Mouse (Mus musculus): ENCODE results near the gene Dis3l2. TPM values are rescaled to one million over a fixed set of nuclear protein-coding genes. Genes with fewer than 3 reads are reported as not detected.

Gene Dis3l2
- total RNA-seq, 1 experiment from 2014 or later = 9.6 TPM

Other genes starting within 250 kb of the Dis3l2 start
- 2,048 to 2,960 TPM (median 2,606 TPM) in 3 replicates for gene Ptma, start 177.1 kb upstream of the Dis3l2 start, total RNA-seq (2017)
- 3.1 to 7.8 TPM (median 4.1 TPM) in 3 replicates for gene Pde6d, start 121.2 kb upstream of the Dis3l2 start, total RNA-seq (2017)
- 5.7 to 10.7 TPM (median 8.9 TPM) in 3 replicates for gene Cops7b, start 120.9 kb upstream of the Dis3l2 start, total RNA-seq (2017)
- gene Nppc, start 33.2 kb upstream of the Dis3l2 start, total RNA-seq (2017) = not detected in 3 replicates

Measured in monocyte, adult 5-6 weeks (primary cell).